In genomic region chr9:61323879-61324278, GRCm38 (mm10) we compare ENCODE assay signal across 1 mouse cellular context.
TF ChIP-seq lines count a peak whose summit lies in the region.

No protein-coding gene starts in this region.

TF ChIP-seq in MEL, 35 proteins besides CTCF, POLR2A, EP300 and RAD21 (continued from another document):
- TF ChIP-seq ZMIZ1 (IDR thresholded peaks at IDR 0.05; ENCODE audit: low read depth, low read length) = no peak
- no peak for TF ChIP-seq POLR2AphosphoS2 (IDR thresholded peaks at IDR 0.05; ENCODE audit: low read length)
- TF ChIP-seq NRF1 (IDR thresholded peaks at IDR 0.05; ENCODE audit: insufficient read depth, low read depth, low read length, poor library complexity, severe bottlenecking) = no peak
- no peak for TF ChIP-seq RCOR1 (IDR thresholded peaks at IDR 0.05; ENCODE audit: low read depth, low read length)
- no peak for TF ChIP-seq MEF2A (IDR thresholded peaks at IDR 0.05; ENCODE audit: extremely low read depth, insufficient replicate concordance, low read depth, low read length, poor library complexity, severe bottlenecking)
- no peak for TF ChIP-seq JUND (IDR thresholded peaks at IDR 0.05; ENCODE audit: low read depth, low read length)
- TF ChIP-seq SMC3 (IDR thresholded peaks at IDR 0.05; ENCODE audit: low read depth, low read length) = no peak
- TF ChIP-seq ZKSCAN1 (IDR thresholded peaks at IDR 0.05; ENCODE audit: low read depth, low read length) = no peak
- no peak for TF ChIP-seq MAZ (IDR thresholded peaks at IDR 0.05; ENCODE audit: low read depth, low read length)
- no peak for TF ChIP-seq ZC3H11A (IDR thresholded peaks at IDR 0.05; ENCODE audit: low read depth, low read length)
- TF ChIP-seq NELFE (IDR thresholded peaks at IDR 0.05; ENCODE audit: low read depth, low read length) = no peak
- TF ChIP-seq ETS1 (IDR thresholded peaks at IDR 0.05; ENCODE audit: low read depth, low read length) = no peak
